19 mouse cellular contexts compared by ENCODE assay signal in the genomic region with DNA sequence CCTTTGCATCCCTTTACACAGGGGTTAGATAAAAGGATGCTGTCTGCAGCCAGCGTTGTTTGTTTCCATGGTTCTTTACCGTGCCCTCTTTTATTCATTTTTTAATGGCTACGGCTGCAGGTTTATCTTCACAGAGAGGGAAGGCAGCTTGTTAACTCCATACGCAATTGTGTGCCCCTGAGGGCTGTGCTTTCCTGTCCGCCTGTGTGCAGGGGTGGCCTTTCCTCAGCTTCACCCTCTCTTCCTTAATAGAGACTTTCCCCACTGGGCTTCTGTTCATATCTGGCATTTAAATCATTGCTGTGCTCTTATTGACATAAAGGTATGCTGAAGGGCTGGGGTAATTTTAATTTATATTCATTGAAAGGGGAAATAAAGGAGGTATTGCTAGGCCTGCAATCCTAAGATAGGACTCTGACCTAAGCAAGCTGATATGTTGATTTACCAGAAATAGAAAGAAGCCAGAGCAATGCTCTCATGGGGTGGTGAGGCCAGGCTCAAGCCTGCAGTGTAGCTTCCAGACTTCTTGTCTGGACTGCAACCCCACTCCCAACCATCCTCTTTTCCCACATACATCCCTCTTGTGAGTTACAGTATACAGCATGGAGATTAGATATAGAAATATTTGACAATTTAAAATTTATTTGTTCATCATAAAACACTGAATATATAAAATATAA.
DNase-seq lines count a peak whose midpoint lies in the region; ATAC-seq and TF ChIP-seq lines count a peak whose summit lies in the region.
"Had no signal": no experiment of that assay in that cellular context is flagged by ENCODE, and none has a peak within 500 bp of the region (broad histone marks: within the 10 kb centered on the region; RNA-seq: fewer than 3 reads in every experiment).

No protein-coding gene starts in this region.

- H3K4me3 ChIP-seq in forebrain, embryonic 13.5 days, result no peak overlapping the region
- no peak overlapping the region for H3K4me3 ChIP-seq in forebrain, postnatal 0 days (ENCODE audit: low read depth, low read length)
- H3K4me3 ChIP-seq in heart, postnatal 0 days (ENCODE audit: low read depth, low read length), result no peak overlapping the region
- no peak overlapping the region for H3K4me3 ChIP-seq in forebrain, embryonic 15.5 days
- no peak overlapping the region for H3K4me3 ChIP-seq in midbrain, embryonic 13.5 days (replicated peaks)
- H3K4me3 ChIP-seq: limb, embryonic 12.5 days; liver, embryonic 13.5 days; lung, embryonic 15.5 days; stomach, embryonic 15.5 days had no signal

- peak; percentile 33; the same call in 1 of the 2 replicates for ATAC-seq in forebrain, embryonic 13.5 days
- no peak for ATAC-seq in forebrain, postnatal 0 days
- ATAC-seq in heart, postnatal 0 days (ENCODE audit: insufficient read depth, low read depth), result no peak
- 0 out of 2 replicates have a peak, but pooled peaks have one; percentile 35 for ATAC-seq in forebrain, embryonic 15.5 days (replicated peaks)
- ATAC-seq in midbrain, embryonic 13.5 days, result peak; percentile 88

- H3K9me3 ChIP-seq in forebrain, embryonic 13.5 days (replicated peaks), result no peaks in the 10 kb centered on the region
- no peaks in the 10 kb centered on the region for H3K9me3 ChIP-seq in forebrain, postnatal 0 days (ENCODE audit: low read length)
- no peaks in the 10 kb centered on the region for H3K9me3 ChIP-seq in heart, postnatal 0 days (replicated peaks; ENCODE audit: control insufficient read depth, low read length)
- no peaks in the 10 kb centered on the region for H3K9me3 ChIP-seq in forebrain, embryonic 15.5 days
- no peaks in the 10 kb centered on the region for H3K9me3 ChIP-seq in midbrain, embryonic 13.5 days
- H3K9me3 ChIP-seq: limb, embryonic 12.5 days; liver, embryonic 13.5 days; lung, embryonic 15.5 days; stomach, embryonic 15.5 days had no signal

- no peak overlapping the region for H3K27ac ChIP-seq in forebrain, embryonic 13.5 days
- no peak overlapping the region for H3K27ac ChIP-seq in forebrain, postnatal 0 days (ENCODE audit: low read depth, low read length)
- H3K27ac ChIP-seq in heart, postnatal 0 days (ENCODE audit: low read depth), result peak overlapping the region; percentile 70
- H3K27ac ChIP-seq in forebrain, embryonic 15.5 days (replicated peaks), result no peak overlapping the region
- peak overlapping the region; percentile 62 for H3K27ac ChIP-seq in midbrain, embryonic 13.5 days
- H3K27ac ChIP-seq: limb, embryonic 12.5 days; liver, embryonic 13.5 days; lung, embryonic 15.5 days; stomach, embryonic 15.5 days had no signal

- 13% methylated on average over 5 of the region's 5 CpGs for WGBS in forebrain, embryonic 13.5 days
- 17% methylated on average over 5 of the region's 5 CpGs for WGBS in forebrain, postnatal 0 days
- WGBS in heart, postnatal 0 days, result 30% methylated on average over 5 of the region's 5 CpGs
- WGBS in forebrain, embryonic 15.5 days, result 10% methylated on average over 5 of the region's 5 CpGs
- WGBS in midbrain, embryonic 13.5 days, result 10% methylated on average over 5 of the region's 5 CpGs

- H3K4me1 ChIP-seq in forebrain, embryonic 13.5 days, result no peaks in the 10 kb centered on the region; the same call in 1 of the 2 replicates
- H3K4me1 ChIP-seq in forebrain, postnatal 0 days (ENCODE audit: insufficient read depth), result no peaks in the 10 kb centered on the region
- H3K4me1 ChIP-seq in heart, postnatal 0 days (ENCODE audit: control insufficient read depth, insufficient read depth), result no peaks in the 10 kb centered on the region
- no peaks in the 10 kb centered on the region for H3K4me1 ChIP-seq in forebrain, embryonic 15.5 days
- peaks cover 9% of the 10 kb centered on the region for H3K4me1 ChIP-seq in midbrain, embryonic 13.5 days (replicated peaks)
- H3K4me1 ChIP-seq: limb, embryonic 12.5 days; liver, embryonic 13.5 days; lung, embryonic 15.5 days; stomach, embryonic 15.5 days had no signal

- no peak overlapping the region for H3K4me2 ChIP-seq in forebrain, embryonic 13.5 days
- H3K4me2 ChIP-seq in forebrain, postnatal 0 days (ENCODE audit: low read depth), result no peak overlapping the region
- no peak overlapping the region for H3K4me2 ChIP-seq in heart, postnatal 0 days (ENCODE audit: low read depth, low read length)
- no peak overlapping the region for H3K4me2 ChIP-seq in forebrain, embryonic 15.5 days (replicated peaks)
- no peak overlapping the region for H3K4me2 ChIP-seq in midbrain, embryonic 13.5 days (replicated peaks)
- H3K4me2 ChIP-seq: limb, embryonic 12.5 days; liver, embryonic 13.5 days; lung, embryonic 15.5 days; stomach, embryonic 15.5 days had no signal

- DNase-seq in forebrain, postnatal 0 days, result no peak
- peak; percentile 19 for DNase-seq in heart, postnatal 0 days (ENCODE audit: low spot score)
- DNase-seq in heart, postnatal 25 days (ENCODE audit: low spot score), result no peak
- no peak for DNase-seq in right cerebral cortex, postnatal 10 days (ENCODE audit: low spot score in 2 of 2)
- DNase-seq in right cerebral cortex, adult 18-20 months, result no peak
- DNase-seq: adrenal gland, postnatal 10 days; cerebellum, adult 11-12 months; cerebellum, postnatal 25 days; kidney, adult 9 months; kidney, postnatal 36 days; layer of hippocampus, adult 9-11 months; liver, embryonic 13.5 days; thymus, adult 2 months had no signal

- H3K9ac ChIP-seq in forebrain, embryonic 13.5 days, result no peak overlapping the region
- no peak overlapping the region for H3K9ac ChIP-seq in forebrain, postnatal 0 days
- H3K9ac ChIP-seq in heart, postnatal 0 days (replicated peaks; ENCODE audit: low read depth, low read length), result no peak overlapping the region
- no peak overlapping the region for H3K9ac ChIP-seq in forebrain, embryonic 15.5 days (replicated peaks)
- no peak overlapping the region for H3K9ac ChIP-seq in midbrain, embryonic 13.5 days (replicated peaks)
- H3K9ac ChIP-seq: limb, embryonic 12.5 days; liver, embryonic 13.5 days; lung, embryonic 15.5 days; stomach, embryonic 15.5 days had no signal

- TF ChIP-seq EP300 in heart, postnatal 0 days (IDR thresholded peaks at IDR 0.05; ENCODE audit: low read depth), result no peak

- no peak for TF ChIP-seq CTCF in forebrain, postnatal 0 days (IDR thresholded peaks at IDR 0.05; ENCODE audit: low read depth)
- no peak for TF ChIP-seq CTCF in heart, postnatal 0 days (IDR thresholded peaks at IDR 0.05; ENCODE audit: low read depth)

- intact Hi-C loops in heart, postnatal 25 days (cut with DNase I), result no loop called here

- H3K36me3 ChIP-seq in forebrain, embryonic 13.5 days (ENCODE audit: poor library complexity, severe bottlenecking), result no peaks in the 10 kb centered on the region
- H3K36me3 ChIP-seq in forebrain, postnatal 0 days (ENCODE audit: insufficient read depth), result no peaks in the 10 kb centered on the region
- no peaks in the 10 kb centered on the region for H3K36me3 ChIP-seq in heart, postnatal 0 days (replicated peaks; ENCODE audit: control insufficient read depth, insufficient read depth, low read length)
- H3K36me3 ChIP-seq in forebrain, embryonic 15.5 days, result no peaks in the 10 kb centered on the region
- H3K36me3 ChIP-seq in midbrain, embryonic 13.5 days, result no peaks in the 10 kb centered on the region
- H3K36me3 ChIP-seq: limb, embryonic 12.5 days; liver, embryonic 13.5 days; lung, embryonic 15.5 days; stomach, embryonic 15.5 days had no signal

- no peaks in the 10 kb centered on the region for H3K27me3 ChIP-seq in forebrain, embryonic 13.5 days
- no peaks in the 10 kb centered on the region for H3K27me3 ChIP-seq in forebrain, postnatal 0 days (ENCODE audit: insufficient read depth, low read length)
- H3K27me3 ChIP-seq in heart, postnatal 0 days (ENCODE audit: control insufficient read depth, insufficient read depth, low read length), result no peaks in the 10 kb centered on the region
- H3K27me3 ChIP-seq in forebrain, embryonic 15.5 days, result no peaks in the 10 kb centered on the region
- no peaks in the 10 kb centered on the region for H3K27me3 ChIP-seq in midbrain, embryonic 13.5 days
- H3K27me3 ChIP-seq: limb, embryonic 12.5 days; liver, embryonic 13.5 days; lung, embryonic 15.5 days; stomach, embryonic 15.5 days had no signal

Comparison
In these comparisons a context has a peak if more than half of its experiments do, and no peak if none do; other contexts are left out.
1. ATAC-seq: peak in forebrain, embryonic 13.5 days (single experiment), forebrain, embryonic 15.5 days (single experiment) and midbrain, embryonic 13.5 days (single experiment); none in forebrain, postnatal 0 days (single experiment) and heart, postnatal 0 days (single experiment).
2. H3K27ac ChIP-seq: peak in heart, postnatal 0 days (single experiment) and midbrain, embryonic 13.5 days (single experiment); none in forebrain, embryonic 13.5 days (single experiment), forebrain, postnatal 0 days (single experiment) and forebrain, embryonic 15.5 days (single experiment).